Mouse (Mus musculus) liver, adult 2 months (tissue): ENCODE results near the gene Bsnd.

ENCODE experiments used
- CTCF ChIP-seq: fragments of 200-500 bp; IDR thresholded peaks from 2 replicates; pipeline ENCODE4 v1.5.1; 2011; ENCODE audit warnings: low read depth, low read length, control low read depth
- POLR2A ChIP-seq: fragments of 200-500 bp; IDR thresholded peaks from 2 replicates; pipeline ENCODE4 v1.6.1; 2011; ENCODE audit warnings: low read length, control low read depth; ENCODE audit not compliant: insufficient read depth; ENCODE audit errors: extremely low read depth

- TF ChIP-seq POLR2A (no peak), CTCF (no peak)
Observed at GRCm38 (mm10) chr4:106452401-106452800, 39.7 kb downstream of the Bsnd start.
